Mouse (Mus musculus): ENCODE measurements around the gene Def6.

GRCm38 (mm10) chr17:28212391-28212790, 4.8 kb downstream of the Def6 start:
- TF ChIP-seq TCF3 (IDR thresholded peaks at IDR 0.05; ENCODE audit: insufficient read length, low read depth), result no peak
- no peak for TF ChIP-seq POLR2A (IDR thresholded peaks at IDR 0.05; ENCODE audit: insufficient read length, low read depth)
- no peak for TF ChIP-seq POLR2AphosphoS2 (IDR thresholded peaks at IDR 0.05; ENCODE audit: insufficient read length, low read depth)
- TF ChIP-seq E2F4 (IDR thresholded peaks at IDR 0.05; ENCODE audit: insufficient read depth), result no peak

Data from myocyte (in vitro differentiated cells).